Mouse (Mus musculus) E14TG2a.4 (cell line): ENCODE measurements at regions not wholly inside any gene's neighbourhood (a gene's known extent, or its start where the extent isn't known, plus 50 kb on each side); places are given as distances from the start of the nearest gene placed in this dataset.

Experiments used
- H3K27me3 ChIP-seq: 2 replicates; pipeline ENCODE4 v1.6.1; 2014; ENCODE audit warnings: low read length, control low read depth; ENCODE audit not compliant: insufficient read depth
- H3K36me3 ChIP-seq: 2 replicates; pipeline ENCODE4 v1.6.1; 2014; ENCODE audit warnings: low read length, control low read depth; ENCODE audit not compliant: insufficient read depth
- H3K4me1 ChIP-seq: replicated peaks from 2 replicates; pipeline ENCODE4 v1.6.1; 2014; ENCODE audit warnings: low read depth, low read length, control low read depth
- H3K4me3 ChIP-seq: replicated peaks from 2 replicates; pipeline ENCODE4 v1.5.1; 2014; ENCODE audit warnings: mild to moderate bottlenecking, low read length
- H3K9me3 ChIP-seq: 2 replicates; pipeline ENCODE4 v1.6.1; 2014; ENCODE audit warnings: low read length, control low read depth
- CTCF ChIP-seq: conservative IDR thresholded peaks from 2 replicates; pipeline ENCODE4 v1.5.1; 2014; ENCODE audit warnings: low read length
- NANOG ChIP-seq: IDR thresholded peaks from 2 replicates; pipeline ENCODE4 v1.6.1; 2014; ENCODE audit warnings: borderline replicate concordance, low read length, mixed read lengths
- POU5F1 ChIP-seq: IDR thresholded peaks from 2 replicates; pipeline ENCODE4 v1.6.1; 2014; ENCODE audit warnings: low read length, borderline replicate concordance

DNA sequence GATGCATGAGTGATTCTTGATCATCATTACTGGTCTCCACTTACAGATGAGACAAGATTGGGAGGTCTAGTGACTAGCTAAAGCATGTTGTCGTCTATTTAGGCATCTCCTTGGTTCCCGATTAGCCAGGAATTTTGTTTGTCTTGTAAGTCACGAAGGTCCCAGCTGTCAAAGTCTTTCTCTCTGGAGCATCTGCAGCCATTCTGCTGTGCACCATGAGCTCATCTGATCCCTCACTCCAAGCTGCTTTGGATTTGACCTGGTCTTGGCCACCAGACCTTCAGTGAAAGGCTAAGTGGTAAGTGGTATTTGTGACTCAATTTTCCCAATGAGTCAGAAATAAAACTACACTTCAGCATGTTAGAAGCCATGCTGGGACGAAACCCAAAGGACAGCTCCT is 53.3 kb upstream of the Creb5 start:
- Histone ChIP-seq H3K27me3 (no peaks in the 10 kb centered on the region; the same call in 1 of the 2 replicates), H3K36me3 (no peaks in the 10 kb centered on the region), H3K4me1 (peaks cover 4% of the 10 kb centered on the region; the same call in 1 of the 2 replicates), H3K4me3 (no peak overlapping the region), H3K9me3 (no peaks in the 10 kb centered on the region)
- TF ChIP-seq NANOG (no peak), CTCF (no peak), POU5F1 (no peak)

DNA sequence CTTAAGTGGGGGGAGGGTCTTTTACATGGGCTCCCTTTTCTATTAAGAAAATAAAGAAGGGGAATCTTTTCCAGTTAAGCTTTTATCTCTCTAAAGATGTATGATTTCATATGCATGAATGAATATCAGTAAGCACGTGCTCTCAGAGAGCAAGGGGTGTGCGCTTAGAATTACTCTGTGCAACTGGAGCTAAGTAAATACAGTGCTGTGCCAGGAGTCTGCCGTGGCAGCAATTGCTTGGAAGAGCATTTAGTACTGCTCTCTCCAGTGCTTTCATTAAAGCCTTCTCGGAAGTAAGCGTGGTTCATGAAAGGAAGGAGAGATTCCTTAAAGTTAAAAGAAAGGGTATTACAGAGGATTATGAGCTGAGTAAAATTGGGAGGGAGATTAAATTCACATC is 54.5 kb upstream of the Creb5 start:
- no peaks in the 10 kb centered on the region for H3K36me3 ChIP-seq
- H3K27me3 ChIP-seq, result no peaks in the 10 kb centered on the region; the same call in 1 of the 2 replicates
- H3K4me3 ChIP-seq, result no peak overlapping the region
- TF ChIP-seq CTCF, result no peak
- TF ChIP-seq POU5F1, result no peak
- TF ChIP-seq NANOG, result no peak
- H3K4me1 ChIP-seq, result peaks cover 4% of the 10 kb centered on the region; the same call in 1 of the 2 replicates
- no peaks in the 10 kb centered on the region for H3K9me3 ChIP-seq

DNA sequence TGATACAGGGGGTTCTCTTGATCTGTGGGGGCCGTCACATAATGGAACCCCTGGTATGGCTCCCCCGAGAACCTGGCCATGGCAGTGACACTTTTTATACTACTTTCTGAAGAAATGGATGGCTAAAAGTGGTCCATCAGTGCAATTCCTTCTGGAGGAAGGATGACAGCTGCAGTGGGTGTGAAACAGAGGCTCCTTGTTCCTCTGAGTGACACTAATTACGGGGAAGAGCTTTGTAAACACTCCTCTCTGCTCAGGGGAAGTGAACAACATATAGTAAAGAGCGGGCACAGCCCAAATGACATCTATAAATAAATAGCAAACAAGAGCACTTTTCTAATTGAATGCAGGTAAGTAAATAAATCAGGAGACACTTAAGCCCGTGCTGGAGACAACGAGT is 57.7 kb upstream of the Creb5 start:
- Histone ChIP-seq H3K9me3 (no peaks in the 10 kb centered on the region), H3K4me1 (peaks cover 4% of the 10 kb centered on the region; the same call in 1 of the 2 replicates), H3K27me3 (no peaks in the 10 kb centered on the region; the same call in 1 of the 2 replicates), H3K4me3 (no peak overlapping the region), H3K36me3 (no peaks in the 10 kb centered on the region)
- TF ChIP-seq POU5F1 (no peak), NANOG (no peak), CTCF (no peak)

DNA sequence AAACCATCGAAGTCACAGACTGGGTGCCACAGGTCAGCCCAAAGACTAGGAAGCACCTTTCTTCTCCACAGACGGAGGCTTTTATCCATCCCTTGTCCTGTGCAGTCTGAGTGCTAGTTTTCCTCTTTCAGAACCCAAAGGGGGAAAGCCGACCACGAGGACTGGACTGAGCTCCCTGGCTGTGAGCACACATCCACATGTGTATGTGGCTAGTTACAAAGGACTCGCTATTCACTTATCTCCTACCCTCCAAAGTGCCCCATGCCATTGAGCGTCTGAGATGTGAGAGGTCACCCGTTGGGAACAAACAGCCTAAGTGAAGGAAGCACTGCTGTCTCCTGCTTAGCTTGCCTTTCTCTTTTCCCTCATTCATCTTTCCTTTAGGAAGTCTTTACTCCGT is 65.0 kb upstream of the Creb5 start:
- Histone ChIP-seq H3K9me3 (no peaks in the 10 kb centered on the region), H3K4me1 (no peaks in the 10 kb centered on the region), H3K27me3 (no peaks in the 10 kb centered on the region; the same call in 1 of the 2 replicates), H3K36me3 (no peaks in the 10 kb centered on the region), H3K4me3 (no peak overlapping the region)
- TF ChIP-seq NANOG (no peak), POU5F1 (no peak), CTCF (no peak)

DNA sequence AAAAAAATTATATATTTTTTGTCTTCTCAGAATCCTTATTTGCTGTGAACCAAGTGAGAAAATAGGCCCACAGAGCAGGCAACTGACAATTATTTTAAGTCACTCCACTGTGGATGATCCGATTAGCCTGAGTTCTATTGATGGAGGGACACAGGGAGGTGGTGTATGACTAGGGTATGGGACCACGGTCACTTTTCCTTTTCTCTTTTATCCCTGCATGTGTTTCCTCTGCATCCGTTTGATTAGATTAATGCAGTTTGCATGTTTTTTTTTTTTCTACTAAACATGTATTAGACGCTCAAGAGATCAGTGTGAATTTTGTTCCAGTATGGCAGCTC is 65.4 kb upstream of the Creb5 start:
- Histone ChIP-seq H3K36me3 (no peaks in the 10 kb centered on the region), H3K9me3 (no peaks in the 10 kb centered on the region), H3K4me3 (no peak overlapping the region), H3K27me3 (no peaks in the 10 kb centered on the region), H3K4me1 (no peaks in the 10 kb centered on the region)
- no peak for TF ChIP-seq CTCF
- no peak for TF ChIP-seq NANOG
- no peak for TF ChIP-seq POU5F1

DNA sequence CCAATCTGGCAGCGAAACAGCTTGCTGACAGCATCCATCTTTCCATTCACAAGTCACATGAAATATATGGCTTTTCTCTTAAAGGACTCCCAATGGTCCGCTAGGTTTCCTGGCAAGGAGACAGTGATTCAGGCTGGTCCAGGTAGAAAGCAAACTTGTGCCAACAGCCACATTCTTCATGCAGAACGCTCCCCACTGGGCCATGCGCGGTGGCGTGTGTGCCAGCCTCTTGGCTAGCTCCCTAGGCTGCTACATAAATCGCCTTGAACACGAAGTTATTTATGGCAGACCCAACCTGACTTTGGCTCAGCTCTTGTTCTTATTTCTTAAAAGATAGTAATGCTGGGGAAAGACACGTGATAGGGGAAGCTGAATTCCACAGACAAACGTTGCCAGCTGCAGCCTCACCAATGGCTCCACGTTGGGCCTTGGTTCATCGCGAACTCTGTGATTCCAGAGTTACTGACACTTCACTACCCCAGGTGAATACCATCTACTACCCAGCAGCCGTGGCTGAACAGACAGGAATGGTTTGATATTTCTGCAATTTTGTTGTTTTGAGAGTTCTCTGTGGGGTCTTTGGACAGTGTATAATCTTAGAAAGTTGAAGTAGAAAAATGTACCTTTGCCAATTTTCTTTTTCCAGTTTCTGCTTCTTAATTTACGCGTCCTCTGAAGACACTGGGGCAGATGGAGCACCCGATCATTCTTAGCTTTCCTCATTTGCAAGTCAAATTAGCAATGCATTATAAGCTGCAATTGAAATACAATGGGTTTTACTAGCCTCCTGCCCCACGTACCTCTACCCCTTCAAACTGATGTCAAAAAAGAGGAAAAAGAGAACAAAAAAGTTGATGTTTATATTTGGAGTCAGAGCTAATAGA is 66.0 kb upstream of the Creb5 start:
- Histone ChIP-seq H3K4me3 (no peak overlapping the region), H3K9me3 (no peaks in the 10 kb centered on the region), H3K27me3 (no peaks in the 10 kb centered on the region), H3K4me1 (no peaks in the 10 kb centered on the region), H3K36me3 (no peaks in the 10 kb centered on the region)
- TF ChIP-seq CTCF, result no peak
- TF ChIP-seq NANOG, result no peak
- TF ChIP-seq POU5F1, result no peak

DNA sequence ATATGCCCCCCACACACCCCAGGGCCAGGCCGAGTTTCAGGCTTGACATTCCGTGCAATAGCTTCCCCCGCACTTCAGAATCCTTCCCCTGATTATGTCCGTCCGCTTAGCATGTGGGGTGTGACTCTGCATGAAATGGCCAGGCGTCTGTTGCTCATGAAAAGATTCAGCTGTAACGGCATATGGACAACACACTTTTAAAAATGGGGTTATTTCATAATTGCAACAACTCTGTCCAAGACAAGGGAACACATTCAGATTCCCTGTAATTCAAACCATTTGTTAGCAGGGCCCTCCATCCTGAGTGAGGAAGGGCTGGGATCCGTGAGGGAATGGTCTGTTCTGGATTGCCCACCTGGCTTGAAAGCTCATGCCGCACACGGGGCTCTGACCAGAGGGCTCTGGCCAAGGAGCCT is 68.2 kb upstream of the Creb5 start:
- Histone ChIP-seq H3K4me1 (no peaks in the 10 kb centered on the region), H3K36me3 (no peaks in the 10 kb centered on the region), H3K4me3 (no peak overlapping the region), H3K9me3 (no peaks in the 10 kb centered on the region), H3K27me3 (no peaks in the 10 kb centered on the region)
- TF ChIP-seq NANOG (no peak), CTCF (no peak), POU5F1 (no peak)

DNA sequence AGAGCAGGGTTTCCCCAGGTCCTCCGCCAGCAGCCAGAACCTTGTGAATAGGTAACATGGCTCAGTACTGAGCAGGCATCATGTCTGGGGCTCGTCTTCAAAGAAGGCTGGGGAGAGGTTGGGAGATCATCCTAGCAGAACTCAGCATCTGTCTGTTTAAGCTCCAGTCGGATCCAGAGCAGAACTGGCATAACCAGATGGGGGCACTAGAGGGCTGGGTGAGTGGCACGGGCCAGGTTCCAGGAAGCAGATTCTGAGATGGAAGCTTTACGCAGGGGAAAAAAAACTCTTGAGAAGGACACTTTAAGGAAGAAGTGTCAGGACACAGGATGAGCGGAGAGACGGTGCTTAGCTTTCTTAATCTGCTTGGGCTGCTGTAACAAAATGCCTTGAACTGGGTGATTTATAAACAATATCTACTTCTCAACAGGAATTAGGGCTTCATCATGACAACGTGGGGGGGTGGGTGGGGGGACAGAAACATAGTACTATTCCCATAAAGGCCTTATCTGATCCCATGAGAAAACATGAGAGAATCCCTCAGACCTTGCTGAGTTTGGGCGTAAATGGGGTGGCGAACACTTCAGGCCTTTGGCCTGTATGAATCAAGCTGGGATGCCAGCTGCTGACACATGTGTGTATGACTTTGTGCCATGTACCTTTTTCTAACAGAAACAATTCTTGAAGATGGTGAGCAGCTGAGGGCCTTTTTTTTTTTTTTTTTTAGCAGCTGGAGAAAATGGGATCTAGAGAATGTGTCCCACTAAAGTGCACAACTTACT is 69.6 kb upstream of the Creb5 start:
- Histone ChIP-seq H3K4me1 (no peaks in the 10 kb centered on the region), H3K27me3 (no peaks in the 10 kb centered on the region), H3K4me3 (no peak overlapping the region), H3K36me3 (no peaks in the 10 kb centered on the region), H3K9me3 (no peaks in the 10 kb centered on the region)
- TF ChIP-seq POU5F1 (no peak), NANOG (no peak), CTCF (peak; percentile 21; the same call in 1 of the 2 replicates)
